Mouse (Mus musculus): Measurements from ENCODE around the gene Ccr6.

- TF ChIP-seq CTCF (IDR thresholded peaks at IDR 0.05; ENCODE audit: low read depth) (no peak), EP300 (optimal IDR thresholded peaks at IDR 0.05) (no peak)
These were observed 29.2 kb upstream of the Ccr6 start for GRCm38 (mm10) chr17:8206691-8207090.
